In genomic region chr13:84238184-84238583, GRCm38 (mm10) we compare ENCODE assay signal across 20 mouse cellular contexts. TPM values are rescaled to one million over a fixed set of nuclear protein-coding genes. Genes with fewer than 3 reads are reported as not detected.
A peak's percentile ranks its signal among the peaks of the same experiment; 100 is the strongest.
DNase-seq lines count a peak whose midpoint lies in the region; ATAC-seq lines count a peak whose summit lies in the region.
"Had no signal": no experiment of that assay in that cellular context is flagged by ENCODE, and none has a peak within 500 bp of the region (broad histone marks: within the 10 kb centered on the region; RNA-seq: fewer than 3 reads in every experiment).

No protein-coding gene starts in this region.

- peak; percentile 53 for ATAC-seq in frontal cortex, adult (ENCODE audit: low TSS enrichment)
- ATAC-seq: activated CD4-positive, CD25-positive, alpha-beta regulatory T cell, adult 4 months; forebrain, embryonic 13.5 days; forebrain, embryonic 15.5 days; forebrain, postnatal 0 days; Patski had no signal

- DNase-seq in frontal cortex, postnatal 36 days (ENCODE audit: low spot score in 2 of 2): no peak
- peak; percentile 51 for DNase-seq in A20 (ENCODE audit: low read depth, low spot score)
- peak; percentile 27 for DNase-seq in brain, adult 2 months (ENCODE audit: low read depth, low spot score)
- no peak for DNase-seq in gastrocnemius, postnatal 25 days
- DNase-seq: adrenal gland, adult 8-10 months; adrenal gland, postnatal 14 days; adrenal gland, postnatal 36 days; cerebellum, adult 11 months; cerebellum, adult 18-20 months; cerebellum, adult 8-10 months; cerebellum, adult 9-11 months; cerebellum, postnatal 14 days; cerebellum, postnatal 36 days; embryo, embryonic 11 days; forebrain, postnatal 0 days had no signal

RNA-seq across cellular contexts. Expression of gene Tmem161b, which starts 16.1 kb away (rescaled TPM):
- total RNA-seq in gastrocnemius, postnatal 25 days (2021): 10 to 100 TPM in 1 of 2 experiments, 1 to 10 TPM in 1; 8.6 to 10.2 TPM

Comparison
In these comparisons a context has a peak if more than half of its experiments do, and no peak if none do; other contexts are left out.
1. DNase-seq: peak in A20 (single experiment) and brain, adult 2 months (single experiment); none in frontal cortex, postnatal 36 days (0 of 2) and gastrocnemius, postnatal 25 days (single experiment).